Mouse (Mus musculus) limb, embryonic 12.5 days (tissue): Measurements from ENCODE around the gene Tmc1. TPM values are rescaled to one million over a fixed set of nuclear protein-coding genes. Genes with fewer than 3 reads are reported as not detected.

Experiments used
- ATAC-seq: fragments of 200-750 bp; cut with Nextera tagmentation; 2 replicates; pipeline ENCODE4 v1.8.0; 2017; ENCODE audit warnings: low read depth, moderate TSS enrichment; ENCODE audit not compliant: insufficient number of reproducible peaks, insufficient read depth, low FRiP score, low TSS enrichment
- H3K27ac ChIP-seq: fragments of 300-500 bp; sonication (generic); 2 replicates; pipeline ENCODE4 v1.5.1; 2016; ENCODE audit warnings: mild to moderate bottlenecking, moderate library complexity
- H3K27me3 ChIP-seq: fragments of 300-500 bp; sonication (generic); 2 replicates; pipeline ENCODE4 v1.6.1; 2016; ENCODE audit warnings: mild to moderate bottlenecking, moderate library complexity
- H3K36me3 ChIP-seq: fragments of 300-500 bp; sonication (generic); 2 replicates; pipeline ENCODE4 v1.6.1; 2016; ENCODE audit warnings: mild to moderate bottlenecking, moderate library complexity
- H3K4me1 ChIP-seq: fragments of 300-500 bp; sonication (generic); replicated peaks from 2 replicates; pipeline ENCODE4 v1.6.1; 2016
- H3K4me2 ChIP-seq: fragments of 300-500 bp; sonication (generic); 2 replicates; pipeline ENCODE4 v1.6.1; 2016; ENCODE audit warnings: mild to moderate bottlenecking, moderate library complexity
- H3K4me3 ChIP-seq: fragments of 300-500 bp; sonication (generic); replicated peaks from 2 replicates; pipeline ENCODE4 v1.5.1; 2016; ENCODE audit warnings: mild to moderate bottlenecking
- H3K9ac ChIP-seq: fragments of 300-500 bp; sonication (generic); replicated peaks from 2 replicates; pipeline ENCODE4 v1.6.1; 2016; ENCODE audit warnings: mild to moderate bottlenecking, moderate library complexity
- H3K9me3 ChIP-seq: fragments of 300-500 bp; sonication (generic); 2 replicates; pipeline ENCODE4 v1.6.1; 2016; ENCODE audit warnings: mild to moderate bottlenecking, moderate library complexity
- WGBS: fragments of 180-500 bp; shearing (Covaris S2); methylation state at CpG from one replicate; pipeline ENCODE4 v1.1.7; 2016; 5-methylcytosine and 5-hydroxymethylcytosine counted together
- polyA plus RNA-seq: library from polyadenylated mRNA; unstranded; fragments of >200 nt; fragmentation: Nextera tagmentation; extraction: Ambion mirVana; gene quantifications from 2 replicates; pipeline ENCODE4 v1.2.1, GENCODE M21; 2016

The Tmc1 gene
- polyA plus RNA-seq, 1 experiment from 2014 or later = 0.06 TPM

GRCm38 (mm10) chr19:20881205-20881604 lies 72.8 kb downstream of the Tmc1 start:
- H3K4me1 ChIP-seq = no peaks in the 10 kb centered on the region
- H3K9ac ChIP-seq = no peak overlapping the region
- 74% methylated on average over 2 of the region's 2 CpGs for WGBS
- ATAC-seq = no peak
- H3K4me2 ChIP-seq = no peak overlapping the region
- no peaks in the 10 kb centered on the region for H3K9me3 ChIP-seq
- no peaks in the 10 kb centered on the region for H3K27me3 ChIP-seq
- no peak overlapping the region for H3K4me3 ChIP-seq
- no peaks in the 10 kb centered on the region for H3K36me3 ChIP-seq
- no peak overlapping the region for H3K27ac ChIP-seq

GRCm38 (mm10) chr19:20875881-20876280 lies 78.1 kb downstream of the Tmc1 start:
- H3K9me3 ChIP-seq = no peaks in the 10 kb centered on the region

GRCm38 (mm10) chr19:20861779-20862178 lies 92.2 kb downstream of the Tmc1 start:
- WGBS = 84% methylated on average over 4 of the region's 4 CpGs

More at GRCm38 (mm10) chr19:20875881-20876280, 78.1 kb downstream of the Tmc1 start:
- Histone ChIP-seq H3K4me3 (no peak overlapping the region), H3K4me2 (no peak overlapping the region), H3K4me1 (no peaks in the 10 kb centered on the region), H3K36me3 (no peaks in the 10 kb centered on the region), H3K9ac (no peak overlapping the region), H3K27ac (no peak overlapping the region), H3K27me3 (no peaks in the 10 kb centered on the region)
- no peak for ATAC-seq
- 65% methylated on average over 4 of the region's 4 CpGs for WGBS

GRCm38 (mm10) chr19:20860270-20860669 lies 93.7 kb downstream of the Tmc1 start:
- no peaks in the 10 kb centered on the region for H3K4me1 ChIP-seq
- no peak overlapping the region for H3K9ac ChIP-seq
- 96% methylated on average over 1 of the region's 1 CpGs for WGBS
- no peak overlapping the region for H3K27ac ChIP-seq
- no peak for ATAC-seq
- H3K4me3 ChIP-seq = no peak overlapping the region
- no peak overlapping the region for H3K4me2 ChIP-seq
- H3K9me3 ChIP-seq = no peaks in the 10 kb centered on the region
- no peaks in the 10 kb centered on the region for H3K36me3 ChIP-seq
- H3K27me3 ChIP-seq = no peaks in the 10 kb centered on the region

More at GRCm38 (mm10) chr19:20861779-20862178, 92.2 kb downstream of the Tmc1 start:
- Histone ChIP-seq H3K4me1 (no peaks in the 10 kb centered on the region), H3K4me3 (no peak overlapping the region), H3K9ac (no peak overlapping the region), H3K36me3 (no peaks in the 10 kb centered on the region), H3K9me3 (no peaks in the 10 kb centered on the region), H3K4me2 (no peak overlapping the region), H3K27ac (no peak overlapping the region), H3K27me3 (no peaks in the 10 kb centered on the region)
- ATAC-seq = no peak

DNA sequence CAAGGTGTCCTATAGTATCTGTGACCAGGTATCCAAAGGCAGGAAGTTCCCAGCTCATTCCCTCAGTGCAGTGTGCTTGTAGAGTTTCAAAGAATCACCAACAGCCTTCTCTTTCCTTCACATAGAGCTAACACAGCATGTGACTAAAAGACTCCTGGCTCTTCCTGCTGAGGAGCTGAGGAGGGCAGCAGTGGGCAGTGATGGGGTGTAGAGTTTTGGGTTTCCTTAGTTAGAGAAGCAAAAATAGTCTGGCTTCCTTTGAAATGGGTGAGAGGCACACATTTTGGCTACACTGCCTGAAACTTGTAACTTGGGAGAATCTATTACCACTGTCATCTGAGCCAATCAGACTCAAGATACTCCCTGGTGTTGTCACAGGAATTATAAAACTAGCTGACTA lies 96.2 kb downstream of the Tmc1 start:
- Histone ChIP-seq H3K4me2 (no peak overlapping the region), H3K27ac (no peak overlapping the region), H3K9me3 (no peaks in the 10 kb centered on the region), H3K27me3 (no peaks in the 10 kb centered on the region), H3K9ac (no peak overlapping the region), H3K4me1 (no peaks in the 10 kb centered on the region), H3K4me3 (no peak overlapping the region), H3K36me3 (no peaks in the 10 kb centered on the region)
- ATAC-seq = no peak

GRCm38 (mm10) chr19:20848906-20849305 lies 105.1 kb downstream of the Tmc1 start:
- no peaks in the 10 kb centered on the region for H3K9me3 ChIP-seq
- no peak for ATAC-seq
- 71% methylated on average over 5 of the region's 5 CpGs for WGBS

DNA sequence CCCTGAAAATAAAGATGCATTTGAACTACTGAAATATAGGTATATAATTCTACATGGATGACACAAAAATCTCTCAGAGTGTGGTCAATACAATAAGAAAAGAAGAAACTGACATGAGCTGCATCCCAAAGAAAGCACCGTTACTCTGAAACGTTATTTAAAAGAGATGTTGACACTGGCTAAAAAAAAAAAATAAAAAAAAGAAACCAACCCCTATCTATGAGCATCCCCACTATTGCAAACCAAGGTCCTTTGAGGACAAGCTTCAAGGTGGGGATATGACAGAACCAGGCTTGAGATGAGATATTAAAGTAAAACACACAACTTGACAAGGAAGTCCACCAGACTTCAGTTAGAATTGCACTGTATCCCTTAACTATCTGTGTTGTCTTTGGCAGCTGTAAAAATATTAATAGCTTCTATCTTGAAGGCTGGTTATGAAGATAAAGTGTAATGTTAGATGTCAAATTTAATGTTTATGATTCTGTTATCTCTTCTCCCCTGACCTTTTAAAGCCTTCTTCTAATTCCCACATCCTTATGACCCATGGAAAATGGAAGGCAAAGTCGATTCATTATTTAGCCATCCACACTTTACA lies 106.4 kb downstream of the Tmc1 start:
- Histone ChIP-seq H3K4me1 (no peaks in the 10 kb centered on the region), H3K4me2 (no peak overlapping the region), H3K27me3 (no peaks in the 10 kb centered on the region), H3K9me3 (no peaks in the 10 kb centered on the region), H3K36me3 (no peaks in the 10 kb centered on the region), H3K9ac (no peak overlapping the region), H3K4me3 (no peak overlapping the region), H3K27ac (no peak overlapping the region)
- WGBS = 83% methylated on average over 3 of the region's 3 CpGs
- no peak for ATAC-seq

More at GRCm38 (mm10) chr19:20848906-20849305, 105.1 kb downstream of the Tmc1 start:
- Histone ChIP-seq H3K27me3 (no peaks in the 10 kb centered on the region), H3K9ac (no peak overlapping the region), H3K4me1 (no peaks in the 10 kb centered on the region), H3K36me3 (no peaks in the 10 kb centered on the region), H3K4me2 (no peak overlapping the region), H3K27ac (no peak overlapping the region), H3K4me3 (no peak overlapping the region)

DNA sequence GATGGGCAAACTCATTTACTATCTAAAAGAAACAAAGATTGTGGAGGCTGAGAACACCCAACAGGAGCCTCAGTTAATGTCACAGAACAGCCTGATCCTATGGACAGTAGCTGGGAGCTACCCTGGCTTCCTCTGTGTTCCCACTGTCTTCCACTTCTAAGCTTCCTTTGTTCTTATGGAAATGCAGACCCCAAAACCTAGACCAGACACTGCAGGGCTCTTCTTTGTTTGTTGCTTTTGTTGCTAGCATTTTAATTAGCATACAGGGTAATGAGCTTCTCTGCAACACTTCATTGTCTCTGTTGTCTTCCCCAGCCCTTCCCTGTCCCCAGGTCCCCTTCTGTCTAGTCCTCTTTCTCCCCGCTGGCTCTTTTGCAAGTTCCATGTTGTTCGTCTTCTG lies 116.6 kb downstream of the Tmc1 start:
- no peak for ATAC-seq
- H3K4me3 ChIP-seq = no peak overlapping the region
- no peak overlapping the region for H3K27ac ChIP-seq
- H3K36me3 ChIP-seq = no peaks in the 10 kb centered on the region
- H3K9ac ChIP-seq = no peak overlapping the region
- H3K4me2 ChIP-seq = no peak overlapping the region
- H3K4me1 ChIP-seq = peaks cover 4% of the 10 kb centered on the region; the same call in 1 of the 2 replicates
- H3K27me3 ChIP-seq = no peaks in the 10 kb centered on the region
- 79% methylated on average over 2 of the region's 2 CpGs for WGBS
- no peaks in the 10 kb centered on the region for H3K9me3 ChIP-seq

GRCm38 (mm10) chr19:20836055-20836845 lies 117.8 kb downstream of the Tmc1 start:
- Histone ChIP-seq H3K4me3 (no peak overlapping the region), H3K27me3 (no peaks in the 10 kb centered on the region), H3K27ac (no peak overlapping the region), H3K4me2 (no peak overlapping the region), H3K9ac (no peak overlapping the region), H3K36me3 (no peaks in the 10 kb centered on the region), H3K9me3 (no peaks in the 10 kb centered on the region), H3K4me1 (peaks cover 4% of the 10 kb centered on the region; the same call in 1 of the 2 replicates)
- no peak for ATAC-seq
- 63% methylated on average over 9 of the region's 9 CpGs for WGBS

DNA sequence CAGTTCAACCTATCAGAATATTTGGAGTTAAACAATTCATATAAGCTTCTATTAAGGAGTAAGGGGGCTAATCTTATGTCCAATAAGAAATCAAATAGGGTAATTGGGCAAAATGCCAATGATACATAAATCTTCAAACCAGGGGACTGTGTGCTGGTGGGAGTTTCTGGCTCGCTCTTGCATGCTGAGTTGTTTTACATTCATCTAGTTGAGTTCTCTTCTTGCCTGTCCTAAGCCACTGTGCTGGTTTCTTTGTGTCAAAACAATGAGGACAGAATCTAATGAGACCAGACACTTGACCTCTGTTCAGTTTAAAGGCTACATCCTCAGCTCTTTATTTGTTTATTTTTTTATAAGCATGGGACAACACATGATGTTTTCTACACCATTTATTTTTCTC lies 119.1 kb downstream of the Tmc1 start:
- H3K4me2 ChIP-seq = no peak overlapping the region
- peaks cover 4% of the 10 kb centered on the region; the same call in 1 of the 2 replicates for H3K4me1 ChIP-seq
- no peak overlapping the region for H3K27ac ChIP-seq
- no peaks in the 10 kb centered on the region for H3K9me3 ChIP-seq
- no peak overlapping the region for H3K4me3 ChIP-seq
- no peaks in the 10 kb centered on the region for H3K27me3 ChIP-seq
- H3K36me3 ChIP-seq = no peaks in the 10 kb centered on the region
- ATAC-seq = no peak
- WGBS = 74% methylated on average over 1 of the region's 1 CpGs
- no peak overlapping the region for H3K9ac ChIP-seq

GRCm38 (mm10) chr19:20799460-20799859 lies 154.5 kb downstream of the Tmc1 start:
- H3K4me3 ChIP-seq = no peak overlapping the region
- no peak for ATAC-seq
- no peak overlapping the region for H3K9ac ChIP-seq
- H3K4me1 ChIP-seq = no peaks in the 10 kb centered on the region
- no peak overlapping the region for H3K4me2 ChIP-seq
- no peaks in the 10 kb centered on the region for H3K27me3 ChIP-seq
- no peak overlapping the region for H3K27ac ChIP-seq
- no peaks in the 10 kb centered on the region for H3K9me3 ChIP-seq
- H3K36me3 ChIP-seq = no peaks in the 10 kb centered on the region
